Mouse (Mus musculus) ovary, adult 10 weeks (tissue): ENCODE results near the gene Prrg1. TPM values are rescaled to one million over a fixed set of nuclear protein-coding genes. Genes with fewer than 3 reads are reported as not detected.

Source experiments
- polyA plus RNA-seq: library from polyadenylated mRNA; stranded (reverse); fragments of 350-450 nt; fragmentation: Illumina TruSeq; extraction: RNeasy Lipid Tissue Mini Kit (QIAGEN cat#74804); gene quantifications from one replicate; pipeline ENCODE4 v1.2.3, GENCODE M21; 2014

Gene Prrg1
- 51.7 TPM for polyA plus RNA-seq

GRCm38 (mm10) chrX:78583202-78584004 lies at the start of gene Prrg1:
Prrg1 (minus strand) TSS chrX:78583896.

Other genes starting within 250 kb of the Prrg1 start
- gene 4930480E11Rik, start 214.3 kb downstream of the Prrg1 start, polyA plus RNA-seq, result not detected
- gene Fam47c, start 153.9 kb upstream of the Prrg1 start, polyA plus RNA-seq, result not detected